Mouse (Mus musculus): ENCODE measurements at regions not wholly inside any gene's neighbourhood (a gene's known extent, or its start where the extent isn't known, plus 50 kb on each side); places are given as distances from the start of the nearest gene placed in this dataset.

- TF ChIP-seq CTCF (IDR thresholded peaks at IDR 0.05; ENCODE audit: low read depth) (no peak), EP300 (optimal IDR thresholded peaks at IDR 0.05) (peak; percentile 94)
Measured at GRCm38 (mm10) chr14:99609003-99609402, 310.5 kb downstream of the Klf5 start.
